Mouse (Mus musculus) lung, postnatal 0 days (tissue): Measurements from ENCODE around the gene Gfap. TPM values are rescaled to one million over a fixed set of nuclear protein-coding genes. Genes with fewer than 3 reads are reported as not detected.

Experiments
- ATAC-seq: fragments of 200-750 bp; cut with Nextera tagmentation; 2 replicates; pipeline ENCODE4 v1.8.0; 2017; ENCODE audit warnings: moderate library complexity
- DNase-seq: peaks from one replicate; pipeline ENCODE4 v3.0.0-alpha.2; 2016; ENCODE audit warnings: low spot score
- H3K27ac ChIP-seq: fragments of 300-500 bp; sonication (generic); 2 replicates; pipeline ENCODE4 v1.5.1; 2014; ENCODE audit warnings: antibody characterized with exemption, mild to moderate bottlenecking, low read length, mixed read lengths
- H3K27me3 ChIP-seq: fragments of 300-500 bp; sonication (generic); replicated peaks from 2 replicates; pipeline ENCODE4 v1.6.1; 2014; ENCODE audit warnings: low read length, mixed read lengths; ENCODE audit not compliant: insufficient read depth
- H3K36me3 ChIP-seq: fragments of 300-500 bp; sonication (generic); 2 replicates; pipeline ENCODE4 v1.6.1; 2014; ENCODE audit warnings: low read length, mixed read lengths; ENCODE audit not compliant: insufficient read depth
- H3K4me1 ChIP-seq: fragments of 300-500 bp; sonication (generic); 2 replicates; pipeline ENCODE4 v1.6.1; 2014; ENCODE audit warnings: antibody characterized with exemption, low read depth, low read length, mixed read lengths; ENCODE audit not compliant: insufficient read depth
- H3K4me2 ChIP-seq: fragments of 300-500 bp; sonication (generic); replicated peaks from 2 replicates; pipeline ENCODE4 v1.6.1; 2014; ENCODE audit warnings: low read depth, mild to moderate bottlenecking, low read length, moderate library complexity, mixed read lengths
- H3K4me3 ChIP-seq: fragments of 300-500 bp; sonication (generic); 2 replicates; pipeline ENCODE4 v1.5.1; 2014; ENCODE audit warnings: low read depth, low read length
- H3K9ac ChIP-seq: fragments of 300-500 bp; sonication (generic); replicated peaks from 2 replicates; pipeline ENCODE4 v1.6.1; 2014; ENCODE audit warnings: low read depth, mild to moderate bottlenecking
- H3K9me3 ChIP-seq: fragments of 300-500 bp; sonication (generic); 2 replicates; pipeline ENCODE4 v1.6.1; 2016; ENCODE audit warnings: low read length, mixed read lengths
- CTCF ChIP-seq: IDR thresholded peaks from 2 replicates; pipeline ENCODE4 v1.5.1; 2016; ENCODE audit warnings: antibody characterized with exemption, mild to moderate bottlenecking
- EP300 ChIP-seq: IDR thresholded peaks from 2 replicates; pipeline ENCODE4 v1.6.1; 2016; ENCODE audit warnings: antibody characterized with exemption, mild to moderate bottlenecking, control low read depth
- WGBS: fragments of 180-500 bp; shearing (Covaris S2); extraction: QIAGEN DNeasy Blood & Tissue Kit; methylation state at CpG from one replicate; pipeline ENCODE4 v1.1.7; 2014; 5-methylcytosine and 5-hydroxymethylcytosine counted together
- polyA plus RNA-seq: library from polyadenylated mRNA; unstranded; fragments of >200 nt; fragmentation: Nextera tagmentation; extraction: Ambion mirVana; gene quantifications from 2 replicates; pipeline ENCODE4 v1.2.1, GENCODE M21; 2015

The Gfap gene
- polyA plus RNA-seq, 1 experiment from 2014 or later = 0.12 TPM

DNA sequence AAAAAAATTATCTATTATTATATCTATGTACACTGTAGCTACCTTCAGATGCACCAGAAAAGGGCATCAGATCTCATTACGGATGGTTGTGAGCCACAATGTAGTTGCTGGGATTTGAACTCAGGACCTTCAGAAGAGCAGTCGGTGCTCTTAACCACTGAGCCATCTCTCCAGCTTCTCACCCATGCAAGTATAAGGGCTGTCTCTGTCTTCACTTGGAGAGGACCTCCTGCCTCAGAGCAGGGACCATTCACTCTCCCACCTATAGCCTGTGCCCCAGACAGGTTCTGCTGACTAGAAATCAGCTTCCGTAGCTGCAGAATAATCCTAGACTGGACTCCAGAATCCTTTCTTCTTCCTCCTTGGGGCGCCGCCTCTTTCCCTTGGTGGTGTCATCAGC is 1.4 kb upstream of the Gfap start:
- TF ChIP-seq CTCF (no peak), EP300 (no peak)
- no peaks in the 10 kb centered on the region for H3K9me3 ChIP-seq
- no peak overlapping the region for H3K4me2 ChIP-seq
- no peak for DNase-seq
- H3K27me3 ChIP-seq = no peaks in the 10 kb centered on the region
- H3K27ac ChIP-seq = no peak overlapping the region
- H3K4me1 ChIP-seq = no peaks in the 10 kb centered on the region
- H3K9ac ChIP-seq = no peak overlapping the region
- WGBS = 76% methylated on average over 5 of the region's 5 CpGs
- no peaks in the 10 kb centered on the region for H3K36me3 ChIP-seq
- ATAC-seq = no peak
- no peak overlapping the region for H3K4me3 ChIP-seq

DNA sequence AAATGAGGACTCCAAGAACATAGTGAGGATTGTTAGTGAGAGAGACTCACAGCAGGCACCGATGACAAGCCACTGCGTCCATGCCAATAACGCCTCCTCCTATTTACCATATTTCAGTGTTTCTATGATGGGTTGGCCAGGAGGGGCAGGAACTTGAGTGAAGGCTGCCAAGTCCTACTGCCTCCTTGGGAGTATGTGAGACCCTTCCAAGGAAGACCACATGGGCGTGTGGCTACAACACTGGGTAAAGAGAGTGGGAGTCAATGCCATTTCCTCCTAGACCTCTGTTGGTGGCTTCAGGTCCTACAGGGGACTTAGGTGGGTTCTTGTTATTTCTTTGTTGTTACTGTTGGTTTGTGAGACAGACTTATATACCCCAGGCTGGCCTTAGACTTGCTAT is 487 bp upstream of the Gfap start:
- ATAC-seq = no peak; the same call in 1 of the 2 replicates
- DNase-seq = no peak
- WGBS = 38% methylated on average over 4 of the region's 4 CpGs
- Histone ChIP-seq H3K9me3 (no peaks in the 10 kb centered on the region), H3K27ac (no peak overlapping the region), H3K4me1 (no peaks in the 10 kb centered on the region), H3K36me3 (no peaks in the 10 kb centered on the region), H3K4me2 (no peak overlapping the region; the same call in 1 of the 2 replicates), H3K4me3 (no peak overlapping the region), H3K9ac (no peak overlapping the region), H3K27me3 (0 out of 2 replicates have a peak, but pooled peaks cover 6% of the 10 kb centered on the region)
- TF ChIP-seq CTCF = no peak
- TF ChIP-seq EP300 = no peak

DNA sequence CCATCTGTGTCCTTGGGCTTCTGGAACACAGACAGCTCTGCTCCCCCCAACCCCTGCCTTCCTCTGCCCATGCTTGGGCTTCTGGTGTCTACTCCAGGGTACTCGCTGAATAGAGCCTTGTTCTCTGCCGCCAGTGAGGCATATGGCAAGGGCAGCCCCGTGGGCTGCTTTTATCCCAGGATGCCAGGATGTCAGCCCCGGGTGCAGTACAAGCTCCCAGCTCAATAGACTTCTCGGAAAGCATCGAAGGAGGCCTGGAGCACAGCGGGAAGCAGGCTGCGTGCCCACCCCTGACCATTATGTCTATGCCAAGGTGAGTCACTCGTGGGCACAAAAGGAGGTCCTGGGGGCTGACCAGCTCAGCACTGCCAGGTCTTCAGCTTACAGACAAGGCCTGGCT is 2.3 kb downstream of the Gfap start:
- H3K9me3 ChIP-seq = no peaks in the 10 kb centered on the region
- H3K4me1 ChIP-seq = 0 out of 2 replicates have a peak, but pooled peaks cover under 1% of the 10 kb centered on the region
- WGBS = 77% methylated on average over 9 of the region's 9 CpGs
- H3K4me2 ChIP-seq = no peak overlapping the region
- no peak overlapping the region for H3K4me3 ChIP-seq
- no peak overlapping the region for H3K9ac ChIP-seq
- no peak for TF ChIP-seq EP300
- TF ChIP-seq CTCF = no peak
- no peak for DNase-seq
- 0 out of 2 replicates have a peak, but pooled peaks cover 16% of the 10 kb centered on the region for H3K27me3 ChIP-seq
- H3K27ac ChIP-seq = no peak overlapping the region
- no peak for ATAC-seq
- no peaks in the 10 kb centered on the region for H3K36me3 ChIP-seq

DNA sequence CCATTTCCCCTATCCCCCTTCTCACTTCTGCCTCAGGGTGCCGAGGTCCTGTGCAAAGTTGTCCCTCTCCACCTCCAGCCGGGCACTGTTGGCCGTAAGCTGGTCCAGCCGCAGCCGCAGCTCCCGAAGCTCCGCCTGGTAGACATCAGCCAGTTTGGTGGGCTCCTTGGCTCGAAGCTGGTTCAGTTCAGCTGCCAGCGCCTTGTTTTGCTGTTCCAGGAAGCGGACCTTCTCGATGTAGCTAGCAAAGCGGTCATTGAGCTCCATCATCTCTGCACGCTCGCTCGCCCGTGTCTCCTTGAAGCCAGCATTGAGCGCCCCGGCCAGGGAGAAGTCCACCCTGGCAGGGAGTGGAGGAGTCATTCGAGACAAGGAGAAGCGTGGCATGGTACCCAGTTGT is 4.1 kb downstream of the Gfap start:
- Histone ChIP-seq H3K9ac (no peak overlapping the region), H3K4me1 (0 out of 2 replicates have a peak, but pooled peaks cover 3% of the 10 kb centered on the region), H3K4me3 (no peak overlapping the region), H3K27ac (no peak overlapping the region), H3K36me3 (no peaks in the 10 kb centered on the region), H3K9me3 (no peaks in the 10 kb centered on the region), H3K4me2 (no peak overlapping the region), H3K27me3 (0 out of 2 replicates have a peak, but pooled peaks cover 19% of the 10 kb centered on the region)
- 69% methylated on average over 20 of the region's 20 CpGs for WGBS
- ATAC-seq = no peak
- DNase-seq = no peak
- TF ChIP-seq EP300 (no peak), CTCF (no peak)

DNA sequence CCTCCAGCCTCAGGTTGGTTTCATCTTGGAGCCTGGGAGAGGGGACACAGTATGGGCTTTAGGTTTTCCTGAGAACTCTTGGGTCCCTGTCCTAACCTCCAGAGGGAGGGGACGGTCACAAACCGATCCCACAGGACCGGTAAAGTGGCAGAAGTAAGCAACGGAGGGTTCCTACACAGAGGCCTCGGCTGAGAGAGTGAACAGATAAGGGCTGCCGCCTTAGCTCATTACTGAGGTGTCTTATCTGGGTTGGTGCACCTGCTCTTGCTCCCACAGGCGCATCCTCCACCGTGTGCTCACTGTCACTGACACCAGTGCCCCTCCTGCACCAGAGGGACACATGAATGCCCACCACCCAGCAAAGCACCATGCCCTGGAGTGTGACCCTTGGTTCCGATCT is 4.9 kb downstream of the Gfap start:
- WGBS = 57% methylated on average over 9 of the region's 9 CpGs
- 0 out of 2 replicates have a peak, but pooled peaks cover 3% of the 10 kb centered on the region for H3K4me1 ChIP-seq
- H3K4me3 ChIP-seq = no peak overlapping the region
- no peak for TF ChIP-seq CTCF
- no peak for TF ChIP-seq EP300
- no peak overlapping the region for H3K9ac ChIP-seq
- 0 out of 2 replicates have a peak, but pooled peaks cover 19% of the 10 kb centered on the region for H3K27me3 ChIP-seq
- ATAC-seq (no peak), DNase-seq (no peak)
- H3K9me3 ChIP-seq = no peaks in the 10 kb centered on the region
- H3K4me2 ChIP-seq = no peak overlapping the region
- no peaks in the 10 kb centered on the region for H3K36me3 ChIP-seq
- no peak overlapping the region for H3K27ac ChIP-seq

DNA sequence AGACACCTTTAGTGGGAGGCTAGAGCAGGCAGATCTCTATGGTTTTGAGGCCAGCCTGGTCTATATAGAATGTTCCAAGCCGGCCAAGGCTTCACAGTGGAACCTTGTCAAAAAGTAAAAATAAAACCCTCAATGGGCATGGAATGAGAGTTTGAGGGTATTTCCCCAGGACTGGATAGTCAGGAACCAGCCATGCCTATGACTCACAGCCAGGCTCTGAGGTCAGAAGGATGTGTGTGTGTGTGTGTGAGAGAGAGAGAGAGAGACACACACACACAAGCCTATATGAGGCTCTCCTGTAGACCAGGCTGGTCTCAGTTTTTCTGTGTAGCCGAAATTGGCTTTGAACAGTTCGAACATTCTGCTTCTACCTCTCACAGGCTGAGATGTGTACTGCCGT is 6.0 kb downstream of the Gfap start:
- ATAC-seq = no peak
- H3K36me3 ChIP-seq = no peaks in the 10 kb centered on the region
- WGBS = 81% methylated on average over 4 of the region's 4 CpGs
- H3K4me3 ChIP-seq = no peak overlapping the region
- no peak for DNase-seq
- H3K9ac ChIP-seq = no peak overlapping the region
- 0 out of 2 replicates have a peak, but pooled peaks cover 3% of the 10 kb centered on the region for H3K4me1 ChIP-seq
- H3K27ac ChIP-seq = no peak overlapping the region
- TF ChIP-seq CTCF (no peak), EP300 (no peak)
- H3K9me3 ChIP-seq = no peaks in the 10 kb centered on the region
- H3K27me3 ChIP-seq = 0 out of 2 replicates have a peak, but pooled peaks cover 19% of the 10 kb centered on the region
- H3K4me2 ChIP-seq = no peak overlapping the region
